Mouse (Mus musculus) limb, embryonic 12.5 days (tissue): Measurements from ENCODE around the gene Slc22a12. TPM values are rescaled to one million over a fixed set of nuclear protein-coding genes. Genes with fewer than 3 reads are reported as not detected.

Source experiments
- ATAC-seq: fragments of 200-750 bp; cut with Nextera tagmentation; 2 replicates; pipeline ENCODE4 v1.8.0; 2017; ENCODE audit warnings: low read depth, moderate TSS enrichment; ENCODE audit not compliant: insufficient number of reproducible peaks, insufficient read depth, low FRiP score, low TSS enrichment
- H3K27ac ChIP-seq: fragments of 300-500 bp; sonication (generic); 2 replicates; pipeline ENCODE4 v1.5.1; 2016; ENCODE audit warnings: mild to moderate bottlenecking, moderate library complexity
- H3K27me3 ChIP-seq: fragments of 300-500 bp; sonication (generic); 2 replicates; pipeline ENCODE4 v1.6.1; 2016; ENCODE audit warnings: mild to moderate bottlenecking, moderate library complexity
- H3K36me3 ChIP-seq: fragments of 300-500 bp; sonication (generic); 2 replicates; pipeline ENCODE4 v1.6.1; 2016; ENCODE audit warnings: mild to moderate bottlenecking, moderate library complexity
- H3K4me1 ChIP-seq: fragments of 300-500 bp; sonication (generic); replicated peaks from 2 replicates; pipeline ENCODE4 v1.6.1; 2016
- H3K4me2 ChIP-seq: fragments of 300-500 bp; sonication (generic); 2 replicates; pipeline ENCODE4 v1.6.1; 2016; ENCODE audit warnings: mild to moderate bottlenecking, moderate library complexity
- H3K4me3 ChIP-seq: fragments of 300-500 bp; sonication (generic); replicated peaks from 2 replicates; pipeline ENCODE4 v1.5.1; 2016; ENCODE audit warnings: mild to moderate bottlenecking
- H3K9ac ChIP-seq: fragments of 300-500 bp; sonication (generic); replicated peaks from 2 replicates; pipeline ENCODE4 v1.6.1; 2016; ENCODE audit warnings: mild to moderate bottlenecking, moderate library complexity
- H3K9me3 ChIP-seq: fragments of 300-500 bp; sonication (generic); 2 replicates; pipeline ENCODE4 v1.6.1; 2016; ENCODE audit warnings: mild to moderate bottlenecking, moderate library complexity
- WGBS: fragments of 180-500 bp; shearing (Covaris S2); methylation state at CpG from one replicate; pipeline ENCODE4 v1.1.7; 2016; 5-methylcytosine and 5-hydroxymethylcytosine counted together
- polyA plus RNA-seq: library from polyadenylated mRNA; unstranded; fragments of >200 nt; fragmentation: Nextera tagmentation; extraction: Ambion mirVana; gene quantifications from 2 replicates; pipeline ENCODE4 v1.2.1, GENCODE M21; 2016

Slc22a12 gene
- polyA plus RNA-seq, 1 experiment from 2014 or later: not detected

DNA sequence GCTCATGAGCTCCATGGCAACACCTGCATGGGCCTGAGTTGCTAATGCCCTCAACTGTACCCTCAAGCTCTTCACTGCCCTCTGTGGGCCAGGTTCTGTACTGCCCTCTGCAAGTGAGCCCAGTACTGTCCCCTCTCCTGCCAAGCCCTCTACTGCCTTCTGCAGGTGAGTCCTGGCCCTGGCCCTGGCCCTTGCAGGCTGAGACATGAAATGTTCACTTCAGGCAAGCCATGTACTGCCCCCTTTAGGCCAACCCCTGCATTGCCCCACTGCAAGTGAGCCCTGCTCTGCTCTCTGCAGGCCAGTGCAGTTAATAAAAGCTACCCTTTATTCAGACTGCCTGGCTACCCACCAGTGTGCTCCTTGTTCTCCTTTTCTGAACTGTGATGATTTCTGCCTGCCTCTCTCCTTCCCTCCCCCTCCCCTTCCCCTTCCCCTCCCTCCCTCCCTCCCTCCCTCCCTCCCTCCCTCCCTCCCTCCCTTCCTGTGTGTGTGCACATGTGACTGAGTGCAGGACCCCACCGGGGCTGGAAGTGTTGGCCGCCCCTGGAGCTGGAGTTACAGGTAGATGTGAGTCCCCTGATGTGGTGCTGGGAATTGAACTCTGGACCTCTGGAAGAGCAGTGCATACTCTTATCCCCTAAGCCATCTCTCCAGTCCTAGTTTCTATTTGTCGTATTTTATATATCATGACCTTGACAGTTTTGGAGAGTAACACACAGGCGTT is 9.6 kb upstream of the Slc22a12 start:
- H3K27me3 ChIP-seq: no peaks in the 10 kb centered on the region; the same call in 1 of the 2 replicates
- no peak overlapping the region for H3K27ac ChIP-seq
- H3K9ac ChIP-seq: no peak overlapping the region
- no peak overlapping the region for H3K4me2 ChIP-seq
- 86% methylated on average over 4 of the region's 4 CpGs for WGBS
- ATAC-seq: 0 out of 2 replicates have a peak, but pooled peaks have one; percentile 20
- no peak overlapping the region for H3K4me3 ChIP-seq
- no peaks in the 10 kb centered on the region for H3K9me3 ChIP-seq
- 0 out of 2 replicates have a peak, but pooled peaks cover 4% of the 10 kb centered on the region for H3K4me1 ChIP-seq
- H3K36me3 ChIP-seq: no peaks in the 10 kb centered on the region

GRCm38 (mm10) chr19:6551215-6551614 is 8.4 kb upstream of the Slc22a12 start:
- H3K9ac ChIP-seq: no peak overlapping the region
- no peaks in the 10 kb centered on the region for H3K36me3 ChIP-seq
- H3K9me3 ChIP-seq: no peaks in the 10 kb centered on the region
- H3K4me1 ChIP-seq: 0 out of 2 replicates have a peak, but pooled peaks cover 4% of the 10 kb centered on the region
- no peak overlapping the region for H3K27ac ChIP-seq
- no peak overlapping the region for H3K4me3 ChIP-seq
- ATAC-seq: no peak
- no peaks in the 10 kb centered on the region; the same call in 1 of the 2 replicates for H3K27me3 ChIP-seq
- H3K4me2 ChIP-seq: no peak overlapping the region
- 64% methylated on average over 4 of the region's 4 CpGs for WGBS

DNA sequence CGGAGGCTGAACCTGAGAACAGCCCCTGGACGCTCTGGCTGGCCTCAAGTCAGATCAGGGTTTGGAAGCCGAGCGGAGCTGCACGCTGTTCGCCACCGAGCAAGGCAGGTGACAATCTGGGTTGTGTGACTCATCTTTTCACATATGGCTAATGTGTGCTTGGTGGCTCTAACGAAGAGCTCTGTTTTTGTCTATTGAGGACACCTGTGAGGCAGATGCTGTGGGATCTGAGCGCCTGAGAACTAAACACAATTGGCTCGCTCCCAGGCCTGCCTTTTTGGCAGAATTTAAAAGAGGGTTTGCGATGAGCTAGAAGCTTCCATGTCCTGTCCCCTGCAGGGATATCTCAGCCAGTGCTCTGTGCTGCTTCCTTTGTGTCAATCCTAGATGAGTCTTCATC is 6.7 kb upstream of the Slc22a12 start:
- H3K9ac ChIP-seq: no peak overlapping the region
- H3K4me3 ChIP-seq: no peak overlapping the region
- no peaks in the 10 kb centered on the region for H3K36me3 ChIP-seq
- H3K27ac ChIP-seq: no peak overlapping the region
- H3K4me2 ChIP-seq: no peak overlapping the region
- no peak for ATAC-seq
- 0 out of 2 replicates have a peak, but pooled peaks cover 4% of the 10 kb centered on the region for H3K4me1 ChIP-seq
- WGBS: 78% methylated on average over 11 of the region's 11 CpGs
- H3K27me3 ChIP-seq: peaks cover 5% of the 10 kb centered on the region
- H3K9me3 ChIP-seq: 0 out of 2 replicates have a peak, but pooled peaks cover 7% of the 10 kb centered on the region

- H3K27ac ChIP-seq: no peak overlapping the region
- H3K9ac ChIP-seq: no peak overlapping the region
- H3K4me1 ChIP-seq: no peaks in the 10 kb centered on the region
- H3K9me3 ChIP-seq: 0 out of 2 replicates have a peak, but pooled peaks cover 7% of the 10 kb centered on the region
- H3K27me3 ChIP-seq: peaks cover 5% of the 10 kb centered on the region
- WGBS: 74% methylated on average over 16 of the region's 16 CpGs
- ATAC-seq: no peak
- H3K4me2 ChIP-seq: no peak overlapping the region
- H3K4me3 ChIP-seq: no peak overlapping the region
- no peaks in the 10 kb centered on the region for H3K36me3 ChIP-seq
Measured at GRCm38 (mm10) chr19:6548431-6549410, 5.9 kb upstream of the Slc22a12 start.

DNA sequence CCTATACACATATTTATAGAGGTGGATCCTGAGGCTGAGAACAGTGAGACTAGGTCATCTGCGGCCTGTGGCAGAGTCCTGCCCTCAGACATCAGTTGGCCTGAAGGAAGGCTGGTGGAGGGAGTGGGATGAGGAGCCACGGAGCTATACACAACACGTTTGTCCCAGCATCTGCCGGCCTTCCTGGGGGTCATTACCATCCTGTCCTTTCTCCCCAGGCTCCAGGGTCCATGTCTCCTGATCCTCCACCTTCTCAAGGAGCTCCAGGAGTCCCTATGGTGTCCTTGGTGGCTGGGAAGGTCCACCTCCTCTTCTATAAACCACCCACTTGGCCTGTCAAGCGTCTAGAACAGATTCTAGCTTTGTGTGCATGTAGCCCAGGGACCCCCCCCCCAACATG is 5.0 kb upstream of the Slc22a12 start:
- H3K4me1 ChIP-seq: no peaks in the 10 kb centered on the region
- H3K36me3 ChIP-seq: no peaks in the 10 kb centered on the region
- 77% methylated on average over 5 of the region's 5 CpGs for WGBS
- peaks cover 11% of the 10 kb centered on the region for H3K27me3 ChIP-seq
- H3K9ac ChIP-seq: no peak overlapping the region
- no peak overlapping the region for H3K4me2 ChIP-seq
- H3K9me3 ChIP-seq: 0 out of 2 replicates have a peak, but pooled peaks cover 7% of the 10 kb centered on the region
- no peak for ATAC-seq
- no peak overlapping the region for H3K4me3 ChIP-seq
- H3K27ac ChIP-seq: no peak overlapping the region

DNA sequence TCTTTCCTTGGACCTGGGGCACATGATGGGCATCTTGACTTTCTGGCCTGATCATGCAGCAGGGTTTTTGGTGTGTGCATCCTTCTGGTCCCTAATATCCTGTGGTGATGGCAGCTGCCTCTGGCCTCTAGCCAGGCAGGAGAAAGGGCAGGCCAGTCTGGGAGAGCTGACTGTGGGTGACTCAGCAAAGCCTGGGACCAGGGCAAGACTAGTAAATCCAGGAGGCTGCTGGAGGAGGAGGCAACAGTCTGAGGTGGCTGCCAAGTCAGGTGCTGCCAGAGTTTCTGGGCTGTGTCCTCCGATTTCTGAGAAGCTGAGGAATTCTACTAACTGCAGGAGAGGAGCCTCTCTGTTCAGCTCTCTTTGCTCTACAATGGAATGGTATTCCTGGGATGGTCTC is 3.3 kb upstream of the Slc22a12 start:
- Histone ChIP-seq H3K9ac (no peak overlapping the region), H3K4me1 (no peaks in the 10 kb centered on the region), H3K4me2 (no peak overlapping the region), H3K27ac (no peak overlapping the region), H3K9me3 (0 out of 2 replicates have a peak, but pooled peaks cover 7% of the 10 kb centered on the region), H3K27me3 (peaks cover 13% of the 10 kb centered on the region), H3K36me3 (no peaks in the 10 kb centered on the region), H3K4me3 (no peak overlapping the region)
- no peak for ATAC-seq
- 50% methylated on average over 1 of the region's 1 CpGs for WGBS

DNA sequence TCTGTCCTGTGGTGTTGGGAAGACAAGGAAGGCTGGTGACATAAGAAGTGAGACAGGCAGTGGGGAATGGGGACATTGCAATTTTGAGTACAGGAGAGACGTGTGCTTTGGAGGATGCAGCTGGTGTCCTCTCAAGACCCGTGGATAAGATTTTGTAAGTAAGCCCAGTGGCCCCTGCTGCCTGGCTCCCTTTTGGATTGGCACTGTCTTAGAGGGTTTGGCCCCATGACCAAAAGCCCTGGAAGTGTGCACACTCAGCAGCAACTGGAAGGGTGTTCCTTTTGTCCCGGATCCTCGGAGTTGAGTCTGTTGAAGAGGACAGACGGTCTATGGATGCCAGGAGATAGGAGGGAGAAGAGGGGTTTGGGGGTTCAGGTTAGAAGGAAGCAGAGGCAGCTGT is 2.6 kb upstream of the Slc22a12 start:
- Histone ChIP-seq H3K27me3 (peaks cover 15% of the 10 kb centered on the region), H3K27ac (no peak overlapping the region), H3K4me3 (no peak overlapping the region), H3K9ac (no peak overlapping the region), H3K36me3 (no peaks in the 10 kb centered on the region), H3K4me2 (no peak overlapping the region), H3K4me1 (no peaks in the 10 kb centered on the region), H3K9me3 (0 out of 2 replicates have a peak, but pooled peaks cover 7% of the 10 kb centered on the region)
- WGBS: 90% methylated on average over 5 of the region's 5 CpGs
- no peak for ATAC-seq

DNA sequence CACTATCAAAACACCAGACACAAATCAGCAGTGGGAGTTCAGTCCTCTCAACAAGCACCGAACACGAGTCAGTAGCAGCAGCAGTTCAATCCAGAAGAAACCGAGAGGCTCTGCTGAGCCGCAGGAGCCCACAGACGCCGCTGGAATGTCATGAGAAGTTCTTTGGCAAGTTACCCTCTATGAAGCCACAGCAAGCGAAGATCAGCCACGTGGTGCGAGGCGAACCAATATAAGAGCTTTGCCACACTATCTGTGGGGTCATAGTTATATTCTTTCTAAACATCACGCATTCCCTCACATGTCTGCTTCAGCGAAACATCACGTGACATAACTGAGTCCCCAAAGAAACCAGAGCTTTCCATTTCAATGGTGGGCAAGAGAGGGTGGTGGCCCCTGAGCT is 1.9 kb upstream of the Slc22a12 start:
- H3K4me3 ChIP-seq: no peak overlapping the region
- H3K27ac ChIP-seq: no peak overlapping the region
- no peak overlapping the region for H3K4me2 ChIP-seq
- H3K4me1 ChIP-seq: no peaks in the 10 kb centered on the region
- no peak overlapping the region for H3K9ac ChIP-seq
- H3K36me3 ChIP-seq: no peaks in the 10 kb centered on the region
- H3K9me3 ChIP-seq: 0 out of 2 replicates have a peak, but pooled peaks cover 7% of the 10 kb centered on the region
- ATAC-seq: no peak
- WGBS: 90% methylated on average over 13 of the region's 13 CpGs
- peaks cover 19% of the 10 kb centered on the region for H3K27me3 ChIP-seq

DNA sequence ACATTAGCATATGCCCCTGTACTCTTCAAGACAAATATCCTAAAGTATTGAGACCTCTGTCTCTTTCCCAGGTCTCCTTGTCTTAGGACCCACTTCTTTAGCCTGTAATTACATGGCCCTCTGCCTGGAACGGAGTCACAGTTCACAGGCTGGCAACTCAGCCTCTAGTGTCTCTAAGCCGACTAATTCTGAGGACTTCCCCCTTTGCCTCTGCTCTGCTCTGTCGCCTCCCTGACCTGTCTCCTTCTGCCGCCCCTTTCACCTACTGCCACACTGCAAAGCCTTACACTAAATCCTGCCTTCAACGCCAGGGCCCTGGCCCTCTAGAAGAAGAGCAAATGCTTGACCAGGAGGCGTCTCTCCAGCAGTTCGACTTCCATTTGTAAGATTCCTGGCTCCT is 686 bp upstream of the Slc22a12 start:
- no peak overlapping the region for H3K4me2 ChIP-seq
- H3K9me3 ChIP-seq: 0 out of 2 replicates have a peak, but pooled peaks cover 7% of the 10 kb centered on the region
- H3K27ac ChIP-seq: no peak overlapping the region
- H3K36me3 ChIP-seq: no peaks in the 10 kb centered on the region
- no peaks in the 10 kb centered on the region for H3K4me1 ChIP-seq
- H3K9ac ChIP-seq: no peak overlapping the region
- ATAC-seq: no peak
- no peak overlapping the region for H3K4me3 ChIP-seq
- H3K27me3 ChIP-seq: peaks cover 23% of the 10 kb centered on the region
- WGBS: 56% methylated on average over 7 of the region's 7 CpGs

GRCm38 (mm10) chr19:6543035-6543383 is 177 bp upstream of the Slc22a12 start:
- H3K27ac ChIP-seq: no peak overlapping the region

GRCm38 (mm10) chr19:6541521-6541920 is 1.3 kb downstream of the Slc22a12 start:
- Histone ChIP-seq H3K4me2 (no peak overlapping the region), H3K27me3 (peaks cover 34% of the 10 kb centered on the region), H3K9me3 (0 out of 2 replicates have a peak, but pooled peaks cover 7% of the 10 kb centered on the region), H3K27ac (no peak overlapping the region), H3K4me3 (no peak overlapping the region), H3K9ac (no peak overlapping the region), H3K4me1 (no peaks in the 10 kb centered on the region), H3K36me3 (no peaks in the 10 kb centered on the region)
- no peak for ATAC-seq
- WGBS: 92% methylated on average over 7 of the region's 7 CpGs

More at GRCm38 (mm10) chr19:6543035-6543383, 177 bp upstream of the Slc22a12 start:
- no peak for ATAC-seq
- 88% methylated on average over 6 of the region's 6 CpGs for WGBS
- no peak overlapping the region for H3K4me2 ChIP-seq
- no peak overlapping the region for H3K9ac ChIP-seq
- H3K4me1 ChIP-seq: no peaks in the 10 kb centered on the region
- H3K27me3 ChIP-seq: peaks cover 25% of the 10 kb centered on the region
- H3K9me3 ChIP-seq: 0 out of 2 replicates have a peak, but pooled peaks cover 7% of the 10 kb centered on the region
- H3K4me3 ChIP-seq: no peak overlapping the region
- no peaks in the 10 kb centered on the region for H3K36me3 ChIP-seq
